Mouse (Mus musculus): ENCODE data around the gene Lrrc75a. TPM values are rescaled to one million over a fixed set of nuclear protein-coding genes. Genes with fewer than 3 reads are reported as not detected.

Gene Lrrc75a
- polyA plus RNA-seq, 1 experiment from 2014 or later, result 10.5 TPM

- Histone ChIP-seq H3K36me3 (ENCODE audit: control insufficient read depth, insufficient read depth, low read length) (no peaks in the 10 kb centered on the region), H3K27me3 (ENCODE audit: control insufficient read depth, insufficient read depth, low read length) (no peaks in the 10 kb centered on the region), H3K4me3 (ENCODE audit: low read depth, low read length) (no peak overlapping the region), H3K4me2 (ENCODE audit: low read depth, low read length) (peak overlapping the region; percentile 38; the same call in 1 of the 2 replicates), H3K4me1 (ENCODE audit: control insufficient read depth, insufficient read depth, low read length) (peaks cover 24% of the 10 kb centered on the region), H3K9ac (replicated peaks; ENCODE audit: low read depth, low read length) (no peak overlapping the region; the same call in 1 of the 2 replicates), H3K27ac (ENCODE audit: low read depth, low read length) (peak overlapping the region; percentile 78), H3K9me3 (ENCODE audit: control insufficient read depth, low read length) (no peaks in the 10 kb centered on the region)
- WGBS, result 4% methylated on average over 9 of the region's 9 CpGs
- ATAC-seq (ENCODE audit: low read depth), result no peak
Observed at GRCm38 (mm10) chr11:62629352-62630224, 18.7 kb downstream of the Lrrc75a start.

- Histone ChIP-seq H3K4me3 (ENCODE audit: low read depth, low read length) (no peak overlapping the region), H3K4me2 (ENCODE audit: low read depth, low read length) (no peak overlapping the region), H3K9me3 (ENCODE audit: control insufficient read depth, low read length) (no peaks in the 10 kb centered on the region), H3K9ac (replicated peaks; ENCODE audit: low read depth, low read length) (no peak overlapping the region), H3K27me3 (ENCODE audit: control insufficient read depth, insufficient read depth, low read length) (no peaks in the 10 kb centered on the region), H3K27ac (ENCODE audit: low read depth, low read length) (peak overlapping the region; percentile 66), H3K36me3 (ENCODE audit: control insufficient read depth, insufficient read depth, low read length) (no peaks in the 10 kb centered on the region), H3K4me1 (ENCODE audit: control insufficient read depth, insufficient read depth, low read length) (peaks cover 20% of the 10 kb centered on the region)
- ATAC-seq (ENCODE audit: low read depth), result peak; percentile 58; the same call in 1 of the 2 replicates
- WGBS, result 52% methylated on average over 10 of the region's 10 CpGs
Observed at GRCm38 (mm10) chr11:62624341-62625291, 23.7 kb downstream of the Lrrc75a start.

- Histone ChIP-seq H3K4me1 (ENCODE audit: control insufficient read depth, insufficient read depth, low read length) (peaks cover 14% of the 10 kb centered on the region), H3K4me3 (ENCODE audit: low read depth, low read length) (no peak overlapping the region), H3K27me3 (ENCODE audit: control insufficient read depth, insufficient read depth, low read length) (no peaks in the 10 kb centered on the region), H3K9me3 (ENCODE audit: control insufficient read depth, low read length) (no peaks in the 10 kb centered on the region), H3K27ac (ENCODE audit: low read depth, low read length) (no peak overlapping the region), H3K9ac (replicated peaks; ENCODE audit: low read depth, low read length) (no peak overlapping the region), H3K36me3 (ENCODE audit: control insufficient read depth, insufficient read depth, low read length) (no peaks in the 10 kb centered on the region), H3K4me2 (ENCODE audit: low read depth, low read length) (no peak overlapping the region)
- ATAC-seq (ENCODE audit: low read depth), result no peak
- 64% methylated on average over 4 of the region's 4 CpGs for WGBS
Observed at GRCm38 (mm10) chr11:62622850-62623249, 25.5 kb downstream of the Lrrc75a start.

GRCm38 (mm10) chr11:62621586-62622283 is 26.6 kb downstream of the Lrrc75a start:
- no peak overlapping the region for H3K9ac ChIP-seq (replicated peaks; ENCODE audit: low read depth, low read length)
- ATAC-seq (ENCODE audit: low read depth), result no peak
- peaks cover 14% of the 10 kb centered on the region for H3K4me1 ChIP-seq (ENCODE audit: control insufficient read depth, insufficient read depth, low read length)
- 83% methylated on average over 4 of the region's 4 CpGs for WGBS
- no peaks in the 10 kb centered on the region for H3K36me3 ChIP-seq (ENCODE audit: control insufficient read depth, insufficient read depth, low read length)
- no peak overlapping the region for H3K4me2 ChIP-seq (ENCODE audit: low read depth, low read length)
- no peaks in the 10 kb centered on the region for H3K9me3 ChIP-seq (ENCODE audit: control insufficient read depth, low read length)
- H3K27ac ChIP-seq (ENCODE audit: low read depth, low read length), result no peak overlapping the region
- no peak overlapping the region for H3K4me3 ChIP-seq (ENCODE audit: low read depth, low read length)
- no peaks in the 10 kb centered on the region for H3K27me3 ChIP-seq (ENCODE audit: control insufficient read depth, insufficient read depth, low read length)

- Histone ChIP-seq H3K4me2 (ENCODE audit: low read depth, low read length) (no peak overlapping the region), H3K9ac (replicated peaks; ENCODE audit: low read depth, low read length) (no peak overlapping the region), H3K36me3 (ENCODE audit: control insufficient read depth, insufficient read depth, low read length) (no peaks in the 10 kb centered on the region), H3K9me3 (ENCODE audit: control insufficient read depth, low read length) (no peaks in the 10 kb centered on the region), H3K4me3 (ENCODE audit: low read depth, low read length) (no peak overlapping the region), H3K27ac (ENCODE audit: low read depth, low read length) (no peak overlapping the region), H3K4me1 (ENCODE audit: control insufficient read depth, insufficient read depth, low read length) (peaks cover 14% of the 10 kb centered on the region), H3K27me3 (ENCODE audit: control insufficient read depth, insufficient read depth, low read length) (no peaks in the 10 kb centered on the region)
- WGBS, result 96% methylated on average over 8 of the region's 8 CpGs
- no peak for ATAC-seq (ENCODE audit: low read depth)
Observed at GRCm38 (mm10) chr11:62621079-62621478, 27.2 kb downstream of the Lrrc75a start.

- no peak overlapping the region for H3K27ac ChIP-seq (ENCODE audit: low read depth, low read length)
- WGBS, result 89% methylated on average over 4 of the region's 4 CpGs
Observed at GRCm38 (mm10) chr11:62615456-62615855, 32.9 kb downstream of the Lrrc75a start.

GRCm38 (mm10) chr11:62614876-62615410 is 33.4 kb downstream of the Lrrc75a start:
- H3K36me3 ChIP-seq (ENCODE audit: control insufficient read depth, insufficient read depth, low read length), result no peaks in the 10 kb centered on the region
- H3K27me3 ChIP-seq (ENCODE audit: control insufficient read depth, insufficient read depth, low read length), result no peaks in the 10 kb centered on the region
- peak overlapping the region; percentile 94 for H3K27ac ChIP-seq (ENCODE audit: low read depth, low read length)
- H3K4me2 ChIP-seq (ENCODE audit: low read depth, low read length), result no peak overlapping the region
- H3K4me3 ChIP-seq (ENCODE audit: low read depth, low read length), result no peak overlapping the region
- WGBS, result 75% methylated on average over 8 of the region's 8 CpGs
- no peak for ATAC-seq (ENCODE audit: low read depth)
- peaks cover 14% of the 10 kb centered on the region; the same call in 1 of the 2 replicates for H3K4me1 ChIP-seq (ENCODE audit: control insufficient read depth, insufficient read depth, low read length)
- H3K9ac ChIP-seq (replicated peaks; ENCODE audit: low read depth, low read length), result no peak overlapping the region
- H3K9me3 ChIP-seq (ENCODE audit: control insufficient read depth, low read length), result no peaks in the 10 kb centered on the region

More at GRCm38 (mm10) chr11:62615456-62615855, 32.9 kb downstream of the Lrrc75a start:
- peaks cover 14% of the 10 kb centered on the region; the same call in 1 of the 2 replicates for H3K4me1 ChIP-seq (ENCODE audit: control insufficient read depth, insufficient read depth, low read length)
- H3K4me2 ChIP-seq (ENCODE audit: low read depth, low read length), result no peak overlapping the region
- no peak overlapping the region for H3K4me3 ChIP-seq (ENCODE audit: low read depth, low read length)
- H3K27me3 ChIP-seq (ENCODE audit: control insufficient read depth, insufficient read depth, low read length), result no peaks in the 10 kb centered on the region
- no peak for ATAC-seq (ENCODE audit: low read depth)
- no peak overlapping the region for H3K9ac ChIP-seq (replicated peaks; ENCODE audit: low read depth, low read length)
- H3K36me3 ChIP-seq (ENCODE audit: control insufficient read depth, insufficient read depth, low read length), result no peaks in the 10 kb centered on the region
- H3K9me3 ChIP-seq (ENCODE audit: control insufficient read depth, low read length), result no peaks in the 10 kb centered on the region

GRCm38 (mm10) chr11:62613657-62614365 is 34.5 kb downstream of the Lrrc75a start:
- peak overlapping the region; percentile 17; the same call in 1 of the 2 replicates for H3K4me3 ChIP-seq (ENCODE audit: low read depth, low read length)
- peak overlapping the region; percentile 45 for H3K4me2 ChIP-seq (ENCODE audit: low read depth, low read length)
- 4% methylated on average over 19 of the region's 19 CpGs for WGBS
- H3K9me3 ChIP-seq (ENCODE audit: control insufficient read depth, low read length), result no peaks in the 10 kb centered on the region
- H3K27ac ChIP-seq (ENCODE audit: low read depth, low read length), result peak overlapping the region; percentile 94
- peak overlapping the region; percentile 37 for H3K9ac ChIP-seq (replicated peaks; ENCODE audit: low read depth, low read length)
- peaks cover 14% of the 10 kb centered on the region; the same call in 1 of the 2 replicates for H3K4me1 ChIP-seq (ENCODE audit: control insufficient read depth, insufficient read depth, low read length)
- H3K27me3 ChIP-seq (ENCODE audit: control insufficient read depth, insufficient read depth, low read length), result no peaks in the 10 kb centered on the region
- peaks cover 5% of the 10 kb centered on the region; the same call in 1 of the 2 replicates for H3K36me3 ChIP-seq (ENCODE audit: control insufficient read depth, insufficient read depth, low read length)
- peak; percentile 94 for ATAC-seq (ENCODE audit: low read depth)
